Mouse (Mus musculus) ES-E14 (cell line): Measurements from ENCODE around the gene Sdk2.

Source experiments
- CHD2 ChIP-seq: IDR thresholded peaks from 2 replicates; pipeline ENCODE4 v1.6.1; 2014; ENCODE audit warnings: mild to moderate bottlenecking, low read depth, low read length, inconsistent platforms
- HCFC1 ChIP-seq: IDR thresholded peaks from 2 replicates; pipeline ENCODE4 v1.6.1; 2012; ENCODE audit warnings: low read length, inconsistent platforms, borderline replicate concordance; ENCODE audit not compliant: insufficient read depth
- MAFK ChIP-seq: IDR thresholded peaks from 2 replicates; pipeline ENCODE4 v1.6.1; 2014; ENCODE audit warnings: mild to moderate bottlenecking, low read depth, low read length, inconsistent platforms; ENCODE audit not compliant: insufficient read depth
- ZC3H11A ChIP-seq: IDR thresholded peaks from 2 replicates; pipeline ENCODE4 v1.6.1; 2012; ENCODE audit warnings: low read depth, mild to moderate bottlenecking, inconsistent platforms, low read length, borderline replicate concordance
- ZNF384 ChIP-seq: IDR thresholded peaks from 2 replicates; pipeline ENCODE4 v1.6.1; 2012; ENCODE audit warnings: low read depth, low read length, inconsistent platforms

- TF ChIP-seq ZNF384 (no peak), HCFC1 (no peak), CHD2 (no peak), MAFK (no peak), ZC3H11A (no peak)
Observed at GRCm38 (mm10) chr11:113974876-113975666, 91.8 kb downstream of the Sdk2 start.
